9 mouse cellular contexts compared by ENCODE assay signal in the genomic region with DNA sequence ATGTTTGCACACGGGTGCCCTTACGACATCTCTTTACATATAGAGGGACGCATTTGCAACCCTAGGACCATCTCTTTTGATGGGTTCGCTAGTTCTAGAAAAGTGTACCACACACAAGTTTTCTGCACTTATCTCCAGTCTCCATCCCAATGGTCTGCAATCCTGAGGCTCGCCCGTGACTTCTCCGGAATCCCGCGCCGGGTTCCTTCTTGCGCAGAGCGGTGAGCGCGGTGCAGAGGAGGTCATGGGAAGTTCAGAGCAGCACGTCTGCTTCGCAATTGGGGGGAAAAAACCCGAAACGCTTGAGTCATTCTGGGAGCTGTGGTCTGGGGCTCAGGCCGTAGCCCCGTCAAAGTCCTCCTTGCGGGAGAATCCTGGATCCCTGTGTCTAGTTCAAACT.
A peak's percentile ranks its signal among the peaks of the same experiment; 100 is the strongest.
DNase-seq lines count a peak whose midpoint lies in the region; ATAC-seq lines count a peak whose summit lies in the region.
"Had no signal": no experiment of that assay in that cellular context is flagged by ENCODE, and none has a peak within 500 bp of the region (broad histone marks: within the 10 kb centered on the region; RNA-seq: fewer than 3 reads in every experiment).

No protein-coding gene starts in this region.

- H3K27ac ChIP-seq in heart, embryonic 11.5 days (ENCODE audit: low read depth, low read length) = no peak overlapping the region
- no peak overlapping the region for H3K27ac ChIP-seq in hindbrain, embryonic 13.5 days

- H3K27me3 ChIP-seq in heart, embryonic 11.5 days (ENCODE audit: control insufficient read depth, insufficient read depth, low read length) = peaks cover 46% of the 10 kb centered on the region
- peaks cover 78% of the 10 kb centered on the region for H3K27me3 ChIP-seq in hindbrain, embryonic 13.5 days

- peak overlapping the region; percentile 68 for H3K4me2 ChIP-seq in heart, embryonic 11.5 days
- peak overlapping the region; percentile 42 for H3K4me2 ChIP-seq in hindbrain, embryonic 13.5 days

- peak overlapping the region; percentile 41 for H3K4me3 ChIP-seq in heart, embryonic 11.5 days (ENCODE audit: low read depth, low read length)
- H3K4me3 ChIP-seq in hindbrain, embryonic 13.5 days = peak overlapping the region; percentile 22

- H3K4me1 ChIP-seq in heart, embryonic 11.5 days (ENCODE audit: control insufficient read depth, insufficient read depth, low read length) = peaks cover 19% of the 10 kb centered on the region
- H3K4me1 ChIP-seq in hindbrain, embryonic 13.5 days (replicated peaks) = peaks cover 29% of the 10 kb centered on the region

- intact Hi-C loops in heart, postnatal 25 days (cut with DNase I) = loop anchor here (10.0 kb wide), 1 partner anchor 486 kb away; no protein-coding TSS in a partner anchor

- no peaks in the 10 kb centered on the region for H3K9me3 ChIP-seq in heart, embryonic 11.5 days (replicated peaks; ENCODE audit: control insufficient read depth, low read length)
- H3K9me3 ChIP-seq in hindbrain, embryonic 13.5 days = no peaks in the 10 kb centered on the region

- no peak overlapping the region for H3K9ac ChIP-seq in heart, embryonic 11.5 days (ENCODE audit: low read depth, low read length)
- H3K9ac ChIP-seq in hindbrain, embryonic 13.5 days = no peak overlapping the region

- 1% methylated on average over 21 of the region's 21 CpGs for WGBS in heart, embryonic 11.5 days (ENCODE audit: insufficient replicate concordance)
- under 1% methylated on average over 21 of the region's 21 CpGs for WGBS in hindbrain, embryonic 13.5 days

- ATAC-seq in heart, embryonic 11.5 days (replicated peaks; ENCODE audit: insufficient number of reproducible peaks, low FRiP score, low TSS enrichment) = no peak
- ATAC-seq in activated CD4-positive, CD25-positive, alpha-beta regulatory T cell, adult 4 months = peak; percentile 38
- no peak for ATAC-seq in hindbrain, embryonic 13.5 days (ENCODE audit: low FRiP score)

- H3K36me3 ChIP-seq in heart, embryonic 11.5 days (ENCODE audit: control insufficient read depth, insufficient read depth, low read length) = no peaks in the 10 kb centered on the region
- H3K36me3 ChIP-seq in hindbrain, embryonic 13.5 days = no peaks in the 10 kb centered on the region
- H3K36me3 ChIP-seq: G1E had no signal

- no peak for DNase-seq in heart, postnatal 25 days (ENCODE audit: low spot score)
- peak; percentile 32 to 43 for DNase-seq in lung, postnatal 4 days
- peak; percentile 24 for DNase-seq in testis, postnatal 14 days (ENCODE audit: low spot score)
- no peak for DNase-seq in cerebellum, adult 9-11 months
- DNase-seq in right cerebral cortex, postnatal 10 days (ENCODE audit: low spot score in 2 of 2) = no peak

Comparison
In these comparisons a context has a peak if more than half of its experiments do, and no peak if none do; other contexts are left out.
1. DNase-seq: peak in lung, postnatal 4 days (2 of 2) and testis, postnatal 14 days (single experiment); none in heart, postnatal 25 days (single experiment), cerebellum, adult 9-11 months (single experiment) and right cerebral cortex, postnatal 10 days (0 of 2).